8 mouse cellular contexts compared by ENCODE assay signal in genomic region chr11:86683395-86684125, GRCm38 (mm10). TPM values are rescaled to one million over a fixed set of nuclear protein-coding genes. Genes with fewer than 3 reads are reported as not detected.
DNase-seq lines count a peak whose midpoint lies in the region; ATAC-seq and TF ChIP-seq lines count a peak whose summit lies in the region.

TSS of gene Vmp1 (minus strand) at chr11:86683836.
TSS of gene Ptrh2 (plus strand) at chr11:86683985.

- no peak for TF ChIP-seq CTCF in kidney, postnatal 0 days (IDR thresholded peaks at IDR 0.05; ENCODE audit: low read depth)

- peak within 1 kb of the TSS; percentile 92 for H3K27ac ChIP-seq in heart, embryonic 12.5 days (ENCODE audit: poor library complexity, severe bottlenecking)
- peak within 1 kb of the TSS; percentile 83 for H3K27ac ChIP-seq in kidney, postnatal 0 days
- peak within 1 kb of the TSS; percentile 87 for H3K27ac ChIP-seq in liver, embryonic 11.5 days (ENCODE audit: low read depth, low read length)
- peak within 1 kb of the TSS; percentile 92 for H3K27ac ChIP-seq in stomach, embryonic 14.5 days (ENCODE audit: low read length)

- H3K9ac ChIP-seq in heart, embryonic 12.5 days: peak within 1 kb of the TSS; percentile 93
- H3K9ac ChIP-seq in kidney, postnatal 0 days (ENCODE audit: low read depth, low read length): peak within 1 kb of the TSS; percentile 66
- peak within 1 kb of the TSS; percentile 91 for H3K9ac ChIP-seq in liver, embryonic 11.5 days (ENCODE audit: low read depth, low read length)
- peak within 1 kb of the TSS; percentile 68 for H3K9ac ChIP-seq in stomach, embryonic 14.5 days (replicated peaks; ENCODE audit: low read depth, low read length)

- DNase-seq in CD4-positive helper T cell, adult 2 months (ENCODE audit: low read depth, low spot score): peak; percentile 94
- DNase-seq in brain, embryonic 18.5 days (ENCODE audit: low read depth, low spot score): peak; percentile 93
- DNase-seq in kidney, postnatal 0 days (ENCODE audit: low spot score): peak; percentile 98
- DNase-seq in liver, embryonic 11.5 days (ENCODE audit: low spot score): peak; percentile 93
- DNase-seq in naive thymus-derived CD4-positive, alpha-beta T cell, adult 2 months (ENCODE audit: low read depth): peak; percentile 93

- H3K9me3 ChIP-seq in heart, embryonic 12.5 days (replicated peaks): no peaks in the 10 kb centered on the region
- H3K9me3 ChIP-seq in kidney, postnatal 0 days (replicated peaks; ENCODE audit: low read length): no peaks in the 10 kb centered on the region
- H3K9me3 ChIP-seq in liver, embryonic 11.5 days (ENCODE audit: control insufficient read depth, low read length): no peaks in the 10 kb centered on the region
- no peaks in the 10 kb centered on the region for H3K9me3 ChIP-seq in stomach, embryonic 14.5 days (ENCODE audit: control insufficient read depth, low read depth, low read length)

- WGBS in heart, embryonic 12.5 days: under 1% methylated on average over 56 of the region's 56 CpGs
- under 1% methylated on average over 56 of the region's 56 CpGs for WGBS in kidney, postnatal 0 days
- WGBS in liver, embryonic 11.5 days: under 1% methylated on average over 56 of the region's 56 CpGs
- WGBS in stomach, embryonic 14.5 days: under 1% methylated on average over 56 of the region's 56 CpGs

- peak within 1 kb of the TSS; percentile 95 for H3K4me3 ChIP-seq in heart, embryonic 12.5 days
- H3K4me3 ChIP-seq in kidney, postnatal 0 days (replicated peaks; ENCODE audit: low read depth, low read length): peak within 1 kb of the TSS; percentile 57
- H3K4me3 ChIP-seq in liver, embryonic 11.5 days (ENCODE audit: low read depth, low read length): peak within 1 kb of the TSS; percentile 91
- H3K4me3 ChIP-seq in stomach, embryonic 14.5 days (ENCODE audit: low read depth, low read length): peak within 1 kb of the TSS; percentile 66

- H3K27me3 ChIP-seq in heart, embryonic 12.5 days (replicated peaks): no peaks in the 10 kb centered on the region
- no peaks in the 10 kb centered on the region for H3K27me3 ChIP-seq in kidney, postnatal 0 days (ENCODE audit: insufficient read depth, low read length)
- H3K27me3 ChIP-seq in liver, embryonic 11.5 days (replicated peaks; ENCODE audit: control insufficient read depth, insufficient read depth, low read length): no peaks in the 10 kb centered on the region
- H3K27me3 ChIP-seq in stomach, embryonic 14.5 days (ENCODE audit: control insufficient read depth, insufficient read depth, low read length): no peaks in the 10 kb centered on the region

- H3K4me2 ChIP-seq in heart, embryonic 12.5 days: peak within 1 kb of the TSS; percentile 91
- peak within 1 kb of the TSS; percentile 79 for H3K4me2 ChIP-seq in kidney, postnatal 0 days (ENCODE audit: low read length)
- peak within 1 kb of the TSS; percentile 84 for H3K4me2 ChIP-seq in liver, embryonic 11.5 days
- H3K4me2 ChIP-seq in stomach, embryonic 14.5 days (replicated peaks; ENCODE audit: low read depth, low read length): peak within 1 kb of the TSS; percentile 95

- peaks cover 14% of the 10 kb centered on the region for H3K36me3 ChIP-seq in heart, embryonic 12.5 days
- no peaks in the 10 kb centered on the region for H3K36me3 ChIP-seq in kidney, postnatal 0 days (ENCODE audit: insufficient read depth, low read length)
- H3K36me3 ChIP-seq in liver, embryonic 11.5 days (ENCODE audit: control insufficient read depth, insufficient read depth, low read length): peaks cover 4% of the 10 kb centered on the region
- H3K36me3 ChIP-seq in stomach, embryonic 14.5 days (ENCODE audit: control insufficient read depth, insufficient read depth, low read length): peaks cover 11% of the 10 kb centered on the region; the same call in 1 of the 2 replicates

- peak; percentile 94 for ATAC-seq in erythroid progenitor cell, adult 5-6 weeks (replicated peaks; ENCODE audit: low FRiP score, poor library complexity, severe bottlenecking)
- ATAC-seq in heart, embryonic 12.5 days (ENCODE audit: insufficient number of reproducible peaks, low FRiP score): peak; percentile 93
- ATAC-seq in kidney, postnatal 0 days (replicated peaks; ENCODE audit: low FRiP score, low read depth): peak; percentile 92
- peak; percentile 93 for ATAC-seq in liver, embryonic 11.5 days (replicated peaks; ENCODE audit: low FRiP score)
- ATAC-seq in stomach, embryonic 14.5 days (ENCODE audit: insufficient number of reproducible peaks, insufficient read depth, low FRiP score, low read depth): peak; percentile 92

- peaks cover 28% of the 10 kb centered on the region for H3K4me1 ChIP-seq in heart, embryonic 12.5 days (replicated peaks)
- peaks cover 13% of the 10 kb centered on the region; the same call in 1 of the 2 replicates for H3K4me1 ChIP-seq in kidney, postnatal 0 days (replicated peaks; ENCODE audit: insufficient read depth, low read length)
- peaks cover 30% of the 10 kb centered on the region for H3K4me1 ChIP-seq in liver, embryonic 11.5 days (replicated peaks; ENCODE audit: control insufficient read depth, insufficient read depth, low read length)
- H3K4me1 ChIP-seq in stomach, embryonic 14.5 days (ENCODE audit: control insufficient read depth, insufficient read depth, low read length): peaks cover 17% of the 10 kb centered on the region; the same call in 1 of the 2 replicates

RNA-seq across cellular contexts. Expression of gene Vmp1, which starts in this region (rescaled TPM):
- total RNA-seq in erythroid progenitor cell, adult 5-6 weeks (2015; ENCODE audit: low replicate concordance): 113 and 179 TPM in 2 replicates
- 73.2 and 117 TPM in 2 replicates for total RNA-seq in erythroid progenitor cell, adult 5-6 weeks (2017; ENCODE audit: low replicate concordance)
- 104 and 109 TPM in 2 replicates for polyA plus RNA-seq in heart, embryonic 12.5 days (2016; fragmentation: Nextera tagmentation; extraction: Ambion mirVana)
- polyA plus RNA-seq in kidney, postnatal 0 days (2015; fragmentation: Nextera tagmentation; extraction: Ambion mirVana): 222 and 249 TPM in 2 replicates
- 112 and 130 TPM in 2 replicates for polyA plus RNA-seq in liver, embryonic 11.5 days (2014; fragmentation: Nextera tagmentation; extraction: Ambion mirVana)
- 145 and 157 TPM in 2 replicates for polyA plus RNA-seq in stomach, embryonic 14.5 days (2014; fragmentation: Nextera tagmentation; extraction: Ambion mirVana)

RNA-seq across cellular contexts. Expression of gene Ptrh2, which starts in this region (rescaled TPM):
- 6.5 and 9.6 TPM in 2 replicates for total RNA-seq in erythroid progenitor cell, adult 5-6 weeks (2015; ENCODE audit: low replicate concordance)
- total RNA-seq in erythroid progenitor cell, adult 5-6 weeks (2017; ENCODE audit: low replicate concordance): 6.1 and 7.2 TPM in 2 replicates
- 21.5 TPM in 2 replicates for polyA plus RNA-seq in heart, embryonic 12.5 days (2016; fragmentation: Nextera tagmentation; extraction: Ambion mirVana)
- polyA plus RNA-seq in kidney, postnatal 0 days (2015; fragmentation: Nextera tagmentation; extraction: Ambion mirVana): 28.6 and 31.2 TPM in 2 replicates
- 39.6 and 40.5 TPM in 2 replicates for polyA plus RNA-seq in liver, embryonic 11.5 days (2014; fragmentation: Nextera tagmentation; extraction: Ambion mirVana)
- 36.1 and 37.6 TPM in 2 replicates for polyA plus RNA-seq in stomach, embryonic 14.5 days (2014; fragmentation: Nextera tagmentation; extraction: Ambion mirVana)

Comparison
In these comparisons a context has a peak if more than half of its experiments do, and no peak if none do; other contexts are left out.
1. Peak in every context shown above with its lines: DNase-seq, ATAC-seq, H3K4me3 ChIP-seq and H3K27ac ChIP-seq.